Mouse (Mus musculus) ES-E14 (cell line): Measurements from ENCODE around the gene Evi5.

Experiments used
- MAFK ChIP-seq: IDR thresholded peaks from 2 replicates; pipeline ENCODE4 v1.6.1; 2014; ENCODE audit warnings: mild to moderate bottlenecking, low read depth, low read length, inconsistent platforms; ENCODE audit not compliant: insufficient read depth
- ZNF384 ChIP-seq: IDR thresholded peaks from 2 replicates; pipeline ENCODE4 v1.6.1; 2012; ENCODE audit warnings: low read depth, low read length, inconsistent platforms

GRCm38 (mm10) chr5:107814651-107815050, 60.3 kb downstream of the Evi5 start:
- TF ChIP-seq MAFK (no peak), ZNF384 (no peak)
